Mouse (Mus musculus): Measurements from ENCODE around the gene Rad54l.

DNA sequence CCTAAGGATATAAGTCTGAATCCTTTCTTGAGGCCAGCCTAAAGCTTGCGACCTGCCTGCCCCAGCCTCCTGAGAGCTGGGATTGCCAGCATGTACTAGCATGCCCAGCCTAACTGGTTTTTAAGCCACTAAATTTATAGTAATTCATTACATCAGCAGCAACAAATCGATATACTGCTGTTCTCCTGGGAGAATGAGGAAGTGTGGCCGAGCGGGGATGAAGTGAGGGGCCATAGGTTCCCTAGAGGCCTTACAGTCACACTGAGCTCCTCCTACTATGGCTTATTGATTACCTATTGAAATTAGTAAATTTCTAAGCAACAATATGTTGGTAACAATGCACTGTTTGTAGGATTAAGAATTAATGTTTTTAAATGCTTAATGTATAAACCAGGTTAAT lies 9.6 kb upstream of the Rad54l start:
- no peak for TF ChIP-seq NRF1 (IDR thresholded peaks at IDR 0.05; ENCODE audit: insufficient read depth, low read depth, low read length, poor library complexity, severe bottlenecking)
- TF ChIP-seq TCF12 (IDR thresholded peaks at IDR 0.05; ENCODE audit: low read depth, low read length) = no peak

Data from MEL (cell line).